Mouse (Mus musculus) hindbrain, postnatal 0 days (tissue): ENCODE measurements around the gene Zfp982. TPM values are rescaled to one million over a fixed set of nuclear protein-coding genes. Genes with fewer than 3 reads are reported as not detected.
"Not testable (repeated sequence)": the region's sequence is repeated elsewhere in the genome, so short reads cannot be mapped to it uniquely, and the experiment has no call there.

Source experiments
- ATAC-seq: fragments of 200-750 bp; cut with Nextera tagmentation; 2 replicates; pipeline ENCODE4 v1.8.0; 2017; ENCODE audit warnings: mild to moderate bottlenecking, moderate TSS enrichment, moderate library complexity
- DNase-seq: peaks from one replicate; pipeline ENCODE4 v3.0.0-alpha.2; 2015; ENCODE audit warnings: low spot score
- H3K27ac ChIP-seq: fragments of 300-500 bp; sonication (generic); 2 replicates; pipeline ENCODE4 v1.5.1; 2014; ENCODE audit warnings: mild to moderate bottlenecking
- H3K27me3 ChIP-seq: fragments of 300-500 bp; sonication (generic); 2 replicates; pipeline ENCODE4 v1.6.1; 2014; ENCODE audit warnings: low read length, mixed read lengths; ENCODE audit not compliant: insufficient read depth
- H3K36me3 ChIP-seq: fragments of 300-500 bp; sonication (generic); 2 replicates; pipeline ENCODE4 v1.6.1; 2014; ENCODE audit warnings: low read length, mixed read lengths; ENCODE audit not compliant: insufficient read depth
- H3K4me1 ChIP-seq: fragments of 300-500 bp; sonication (generic); 2 replicates; pipeline ENCODE4 v1.6.1; 2014; ENCODE audit warnings: antibody characterized with exemption, low read length, mixed read lengths; ENCODE audit not compliant: insufficient read depth
- H3K4me2 ChIP-seq: fragments of 300-500 bp; sonication (generic); 2 replicates; pipeline ENCODE4 v1.6.1; 2014; ENCODE audit warnings: low read depth, mild to moderate bottlenecking, low read length, moderate library complexity, mixed read lengths
- H3K4me3 ChIP-seq: fragments of 300-500 bp; sonication (generic); 2 replicates; pipeline ENCODE4 v1.5.1; 2014; ENCODE audit warnings: low read length
- H3K9ac ChIP-seq: fragments of 300-500 bp; sonication (generic); replicated peaks from 2 replicates; pipeline ENCODE4 v1.6.1; 2014; ENCODE audit warnings: mild to moderate bottlenecking, low read length, moderate library complexity, mixed read lengths
- H3K9me3 ChIP-seq: fragments of 300-500 bp; sonication (generic); 2 replicates; pipeline ENCODE4 v1.6.1; 2016; ENCODE audit warnings: low read length, mixed read lengths
- CTCF ChIP-seq: IDR thresholded peaks from 2 replicates; pipeline ENCODE4 v1.5.1; 2016; ENCODE audit warnings: antibody characterized with exemption, control low read depth, low read depth
- WGBS: fragments of 180-500 bp; shearing (Covaris S2); extraction: QIAGEN DNeasy Blood & Tissue Kit; methylation state at CpG from one replicate; pipeline ENCODE4 v1.1.7; 2014; 5-methylcytosine and 5-hydroxymethylcytosine counted together
- polyA plus RNA-seq: library from polyadenylated mRNA; unstranded; fragments of >200 nt; fragmentation: Nextera tagmentation; extraction: Ambion mirVana; gene quantifications from 2 replicates; pipeline ENCODE4 v1.2.1, GENCODE M21; 2015
- total RNA-seq: library from RNA; depleted of rRNA; stranded (reverse); fragments of >200 nt; gene quantifications from 2 replicates; pipeline ENCODE4 v1.2.3, GENCODE M21; 2014; rRNA removed

Gene Zfp982
- total and polyA plus RNA-seq, 2 experiments from 2014 or later, result 1.2 to 4.1 TPM

DNA sequence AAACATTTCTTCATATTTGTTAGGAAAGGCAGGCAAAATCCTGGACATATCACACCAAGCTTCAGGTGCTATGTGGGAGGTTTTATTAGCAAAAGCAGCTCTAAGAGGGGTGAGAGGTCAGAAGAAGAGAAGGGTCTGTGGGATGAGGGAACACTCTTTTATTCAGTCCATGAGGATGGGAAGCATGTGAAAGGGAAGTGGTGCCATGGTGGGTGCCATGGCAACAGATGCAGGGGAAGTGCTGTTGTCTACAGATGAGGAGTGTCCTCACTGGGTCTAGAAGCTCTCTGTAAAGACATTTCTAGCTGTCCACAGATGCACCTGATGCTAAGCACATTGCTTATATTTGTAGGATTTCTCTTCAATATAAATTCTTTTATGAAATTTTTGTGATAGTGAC lies 48.9 kb downstream of the Zfp982 start:
- no peak for DNase-seq
- Histone ChIP-seq H3K36me3 (no peaks in the 10 kb centered on the region), H3K4me1 (no peaks in the 10 kb centered on the region), H3K9ac (no peak overlapping the region), H3K4me3 (no peak overlapping the region), H3K9me3 (peaks cover 31% of the 10 kb centered on the region), H3K27ac (no peak overlapping the region), H3K27me3 (no peaks in the 10 kb centered on the region), H3K4me2 (no peak overlapping the region)
- no peak for TF ChIP-seq CTCF
- ATAC-seq, result no peak

DNA sequence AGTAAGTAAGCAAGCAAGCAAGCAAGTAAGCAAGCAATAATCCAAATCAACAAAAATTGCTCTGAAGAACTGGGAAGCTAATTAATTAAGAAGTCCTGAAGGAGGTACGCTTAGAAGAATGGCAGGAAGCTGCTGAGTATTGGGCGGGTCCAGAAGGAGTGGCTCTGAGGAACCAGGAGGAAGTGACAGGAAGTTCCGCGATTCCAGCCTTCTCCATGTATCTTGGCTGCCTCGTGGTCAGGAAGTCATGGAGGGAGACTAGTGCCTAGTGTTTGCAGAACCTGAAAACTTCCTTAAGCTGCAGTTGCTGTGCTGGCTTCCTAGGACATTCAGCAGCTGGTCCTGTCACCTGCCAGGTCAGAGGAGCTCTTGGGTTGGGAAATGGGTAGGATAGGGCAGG lies 60.9 kb downstream of the Zfp982 start, which contains the start of gene Zfp985:
Zfp985 (plus strand) TSS at position 207 of the 400 bp plus-strand sequence.
- DNase-seq, H3K4me1 ChIP-seq, H3K27me3 ChIP-seq, H3K9me3 ChIP-seq, H3K36me3 ChIP-seq, H3K27ac ChIP-seq, H3K4me2 ChIP-seq, H3K9ac ChIP-seq, ATAC-seq, H3K4me3 ChIP-seq: not testable (repeated sequence)
- WGBS, result 84% methylated on average over 5 of the region's 5 CpGs

DNA sequence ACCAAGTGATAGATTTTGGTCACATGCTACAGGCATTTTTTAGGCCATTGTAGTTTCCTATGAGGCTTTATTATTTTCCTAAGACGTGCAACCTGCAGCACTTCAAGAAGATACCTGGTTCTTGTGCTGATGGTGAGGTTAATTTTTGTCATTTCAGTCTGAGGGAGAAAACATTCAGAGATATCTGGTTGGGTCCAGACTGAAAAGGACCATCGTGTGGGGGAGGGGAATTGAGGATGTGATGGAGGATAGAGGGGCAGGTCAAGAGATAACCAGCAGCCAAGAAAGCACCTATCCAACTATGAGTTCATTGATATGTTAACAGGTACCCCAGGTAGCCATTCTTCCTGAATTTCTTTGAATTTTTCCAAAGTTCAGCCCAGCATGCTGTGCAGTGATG lies 62.1 kb downstream of the Zfp982 start:
- H3K4me2 ChIP-seq, H3K27me3 ChIP-seq, DNase-seq, H3K27ac ChIP-seq, H3K9me3 ChIP-seq, H3K4me1 ChIP-seq, H3K4me3 ChIP-seq, H3K36me3 ChIP-seq, H3K9ac ChIP-seq, ATAC-seq: not testable (repeated sequence)
- WGBS, result 85% methylated on average over 2 of the region's 2 CpGs

DNA sequence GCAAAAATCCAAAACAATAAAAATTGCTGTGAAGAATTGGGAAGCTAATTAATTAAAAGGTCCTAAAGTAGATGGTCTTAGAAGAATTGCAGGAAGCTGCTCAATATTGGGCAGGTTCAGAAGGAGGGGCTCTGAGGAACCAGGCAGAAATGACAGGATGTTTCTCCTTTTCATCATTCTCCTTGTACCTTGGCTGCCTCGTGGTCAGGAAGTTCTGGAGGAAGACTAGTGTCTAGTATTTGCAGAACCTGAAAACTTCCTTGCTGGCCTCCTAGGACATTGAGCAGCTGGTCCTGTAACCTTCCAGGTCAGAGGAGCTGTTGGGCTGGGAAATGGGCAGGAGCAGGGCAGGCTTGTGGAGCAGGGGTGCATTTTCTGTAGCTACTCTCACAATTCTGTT lies 64.7 kb downstream of the Zfp982 start:
- H3K4me1 ChIP-seq, H3K4me3 ChIP-seq, H3K9ac ChIP-seq, H3K27ac ChIP-seq, ATAC-seq, H3K27me3 ChIP-seq, H3K4me2 ChIP-seq, H3K9me3 ChIP-seq, DNase-seq, H3K36me3 ChIP-seq: not testable (repeated sequence)
- 47% methylated on average over 1 of the region's 1 CpGs for WGBS

DNA sequence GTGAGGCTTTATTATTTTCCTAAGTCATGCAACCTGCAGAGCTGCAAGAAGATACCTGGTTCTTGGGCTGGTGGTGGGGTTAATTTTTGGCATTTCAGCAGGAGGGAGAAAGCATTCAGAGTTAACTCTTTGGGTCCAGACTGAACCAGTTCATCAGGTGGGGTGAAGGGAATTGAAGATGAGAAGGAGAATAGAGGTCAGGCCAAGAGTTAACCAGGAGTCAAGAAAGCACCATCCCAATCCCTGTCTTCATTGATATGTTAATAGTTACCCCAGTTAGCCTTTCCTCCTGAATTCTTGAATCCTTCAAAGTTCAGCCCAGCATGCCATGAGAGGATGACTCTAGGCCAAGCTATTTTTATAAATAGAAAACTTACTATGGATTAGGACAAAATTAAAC lies 65.8 kb downstream of the Zfp982 start:
- not testable (repeated sequence) for H3K36me3 ChIP-seq, H3K9ac ChIP-seq, H3K4me3 ChIP-seq, H3K4me2 ChIP-seq, H3K27ac ChIP-seq, H3K27me3 ChIP-seq, ATAC-seq, H3K9me3 ChIP-seq, H3K4me1 ChIP-seq, DNase-seq

DNA sequence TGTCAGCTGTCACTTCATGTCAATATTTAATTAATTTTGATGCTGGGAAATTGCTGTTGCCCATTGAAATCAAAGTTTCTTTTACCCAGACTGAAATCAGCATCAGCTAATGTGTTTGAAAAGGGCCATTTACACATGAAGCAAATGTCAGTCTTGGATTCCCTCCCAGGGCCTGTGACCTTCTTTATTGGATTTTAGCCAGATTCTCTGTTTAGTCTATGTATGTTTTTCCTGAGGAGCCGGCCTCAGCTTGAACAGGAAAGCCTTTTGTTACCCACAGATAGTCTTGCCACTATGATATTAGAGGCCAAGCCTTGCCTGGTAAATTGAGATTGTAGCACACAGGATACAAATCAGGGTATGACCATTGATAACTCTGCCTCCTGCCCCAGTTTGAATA lies 66.9 kb downstream of the Zfp982 start:
- not testable (repeated sequence) for H3K4me3 ChIP-seq, H3K27ac ChIP-seq, H3K36me3 ChIP-seq, DNase-seq, H3K4me1 ChIP-seq, H3K27me3 ChIP-seq, ATAC-seq, H3K9ac ChIP-seq, H3K9me3 ChIP-seq, H3K4me2 ChIP-seq
- WGBS, result 46% methylated on average over 1 of the region's 1 CpGs

Other genes starting within 250 kb of the Zfp982 start
- 0.05 TPM in 1 of 2 replicates, not detected in the other for gene Zfp988, start 186.7 kb upstream of the Zfp982 start, total RNA-seq
- 0.15 and 0.28 TPM in 2 replicates for gene Zfp988, start 186.7 kb upstream of the Zfp982 start, polyA plus RNA-seq
- not detected in 2 replicates for gene Zfp978, start 131.1 kb upstream of the Zfp982 start, total RNA-seq
- gene Zfp978, start 131.1 kb upstream of the Zfp982 start, polyA plus RNA-seq, result 0.26 TPM in 1 of 2 replicates, not detected in the other
- gene Gm16503, start 47.8 kb downstream of the Zfp982 start, total RNA-seq, result 0.58 and 1.0 TPM in 2 replicates
- 0.48 and 0.68 TPM in 2 replicates for gene Gm16503, start 47.8 kb downstream of the Zfp982 start, polyA plus RNA-seq
- not detected in 2 replicates for gene Zfp985, start 60.9 kb downstream of the Zfp982 start, total RNA-seq
- gene Zfp985, start 60.9 kb downstream of the Zfp982 start, polyA plus RNA-seq, result 0.14 and 0.21 TPM in 2 replicates
- 1.4 and 1.5 TPM in 2 replicates for gene Zfp979, start 150.1 kb downstream of the Zfp982 start, total RNA-seq
- gene Zfp979, start 150.1 kb downstream of the Zfp982 start, polyA plus RNA-seq, result 2.7 and 2.8 TPM in 2 replicates
- not detected in 2 replicates for gene Zfp534, start 210.1 kb downstream of the Zfp982 start, total RNA-seq
- gene Zfp534, start 210.1 kb downstream of the Zfp982 start, polyA plus RNA-seq, result not detected in 2 replicates